Mouse (Mus musculus) midbrain, embryonic 11.5 days (tissue): Measurements from ENCODE around the gene U2af1. TPM values are rescaled to one million over a fixed set of nuclear protein-coding genes. Genes with fewer than 3 reads are reported as not detected.

ENCODE experiments used
- ATAC-seq: fragments of 200-750 bp; cut with Nextera tagmentation; 2 replicates; pipeline ENCODE4 v1.8.0; 2017; ENCODE audit warnings: moderate TSS enrichment, moderate library complexity; ENCODE audit not compliant: low FRiP score
- DNase-seq: peaks from one replicate; pipeline ENCODE4 v3.0.0; 2015; ENCODE audit warnings: low spot score; ENCODE audit errors: missing footprints
- H3K27ac ChIP-seq: fragments of 300-500 bp; sonication (generic); 2 replicates; pipeline ENCODE4 v1.5.1; 2014; ENCODE audit warnings: low read depth, low read length
- H3K27me3 ChIP-seq: fragments of 300-500 bp; sonication (generic); 2 replicates; pipeline ENCODE4 v1.6.1; 2014; ENCODE audit warnings: mild to moderate bottlenecking, low read length, moderate library complexity, mixed read lengths; ENCODE audit not compliant: control insufficient read depth, insufficient read depth
- H3K36me3 ChIP-seq: fragments of 300-500 bp; sonication (generic); 2 replicates; pipeline ENCODE4 v1.6.1; 2014; ENCODE audit warnings: mild to moderate bottlenecking, low read length, moderate library complexity, mixed read lengths; ENCODE audit not compliant: control insufficient read depth, insufficient read depth
- H3K4me1 ChIP-seq: fragments of 300-500 bp; sonication (generic); 2 replicates; pipeline ENCODE4 v1.6.1; 2014; ENCODE audit warnings: low read length; ENCODE audit not compliant: control insufficient read depth, insufficient read depth
- H3K4me2 ChIP-seq: fragments of 300-500 bp; sonication (generic); 2 replicates; pipeline ENCODE4 v1.6.1; 2014; ENCODE audit warnings: mild to moderate bottlenecking, moderate library complexity
- H3K4me3 ChIP-seq: fragments of 300-500 bp; sonication (generic); 2 replicates; pipeline ENCODE4 v1.5.1; 2014; ENCODE audit warnings: low read depth, low read length
- H3K9ac ChIP-seq: fragments of 300-500 bp; sonication (generic); 2 replicates; pipeline ENCODE4 v1.6.1; 2014; ENCODE audit warnings: low read length
- H3K9me3 ChIP-seq: fragments of 300-500 bp; sonication (generic); 2 replicates; pipeline ENCODE4 v1.6.1; 2016; ENCODE audit warnings: low read length; ENCODE audit not compliant: control insufficient read depth
- WGBS: fragments of 180-500 bp; shearing (Covaris S2); extraction: QIAGEN DNeasy Blood & Tissue Kit; methylation state at CpG from one replicate; pipeline ENCODE4 v1.1.7; 2014; 5-methylcytosine and 5-hydroxymethylcytosine counted together
- polyA plus RNA-seq: library from polyadenylated mRNA; unstranded; fragments of >200 nt; fragmentation: Nextera tagmentation; extraction: Ambion mirVana; gene quantifications from 2 replicates; pipeline ENCODE4 v1.2.1, GENCODE M21; 2014

The U2af1 gene
- polyA plus RNA-seq, 1 experiment from 2014 or later = 201 TPM

DNA sequence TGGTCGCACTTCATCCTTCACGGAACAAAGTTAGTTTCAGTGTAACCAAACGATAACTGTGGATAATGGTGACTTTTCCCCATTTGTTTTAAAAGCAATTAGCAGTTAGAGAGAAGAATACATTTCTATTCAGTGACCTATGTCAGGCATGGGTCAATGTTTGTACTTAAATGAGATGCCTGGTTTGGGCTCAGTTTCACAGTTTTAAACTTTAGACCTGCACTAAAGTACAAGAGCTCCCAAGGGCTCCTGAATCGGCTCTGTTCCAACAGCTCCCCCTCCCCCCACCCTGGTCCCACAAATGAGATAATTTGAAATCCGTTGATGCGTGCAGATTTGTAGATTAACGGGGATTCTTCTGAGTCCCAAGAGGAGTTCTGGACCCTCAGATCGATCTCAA, 13.0 kb upstream of the U2af1 start:
- 73% methylated on average over 8 of the region's 8 CpGs for WGBS
- Histone ChIP-seq H3K27me3 (no peaks in the 10 kb centered on the region), H3K4me3 (no peak overlapping the region), H3K4me1 (peaks cover 4% of the 10 kb centered on the region; the same call in 1 of the 2 replicates), H3K9me3 (no peaks in the 10 kb centered on the region), H3K27ac (no peak overlapping the region), H3K36me3 (no peaks in the 10 kb centered on the region), H3K9ac (no peak overlapping the region), H3K4me2 (no peak overlapping the region)
- no peak for ATAC-seq
- DNase-seq = no peak

DNA sequence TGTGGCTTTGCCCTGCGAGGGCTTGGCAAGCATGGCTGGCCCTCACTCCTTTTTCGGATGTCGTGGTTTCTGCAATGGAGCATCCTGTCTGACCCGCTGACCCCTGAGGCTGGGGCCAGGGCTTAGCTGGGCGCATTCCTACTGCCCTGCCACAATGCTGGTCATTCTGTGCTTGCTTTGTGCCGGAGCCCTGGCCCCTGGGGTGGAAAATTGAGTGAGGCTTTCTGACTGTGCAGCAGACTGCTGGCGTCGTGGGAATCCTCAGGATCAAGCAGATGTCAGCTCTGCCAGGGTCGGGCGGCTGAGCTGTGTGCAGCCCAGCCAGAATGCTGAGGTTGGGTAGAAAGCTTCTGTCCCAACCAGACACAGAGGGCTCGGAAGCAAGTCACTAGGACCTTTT, 11.5 kb upstream of the U2af1 start:
- Histone ChIP-seq H3K27ac (peak overlapping the region; percentile 7; the same call in 1 of the 2 replicates), H3K9me3 (no peaks in the 10 kb centered on the region), H3K27me3 (no peaks in the 10 kb centered on the region), H3K4me1 (peaks cover 4% of the 10 kb centered on the region; the same call in 1 of the 2 replicates), H3K4me2 (no peak overlapping the region), H3K36me3 (no peaks in the 10 kb centered on the region), H3K4me3 (no peak overlapping the region), H3K9ac (peak overlapping the region; percentile 9; the same call in 1 of the 2 replicates)
- DNase-seq = no peak
- WGBS = 12% methylated on average over 11 of the region's 11 CpGs
- no peak for ATAC-seq

DNA sequence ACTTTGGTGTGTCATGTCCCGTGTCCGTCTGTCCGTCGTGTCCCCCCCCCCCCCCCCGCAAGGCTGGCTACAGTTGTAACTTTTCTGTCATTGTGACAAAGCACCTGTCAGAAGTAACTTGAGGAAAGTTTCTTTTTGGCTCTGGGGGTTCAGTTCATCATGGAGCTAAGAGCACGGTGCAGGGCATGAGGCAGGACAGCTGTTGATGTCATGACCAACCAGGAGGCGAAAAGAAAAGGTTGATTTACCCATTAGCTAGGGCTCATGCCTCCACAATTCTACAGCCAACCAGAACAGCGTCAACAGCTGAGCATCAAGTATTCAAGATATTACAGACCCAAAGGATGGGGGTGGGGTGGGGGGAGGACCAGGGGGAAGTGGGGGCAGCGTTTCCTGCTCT, 9.6 kb upstream of the U2af1 start:
- Histone ChIP-seq H3K4me3 (no peak overlapping the region), H3K36me3 (no peaks in the 10 kb centered on the region), H3K4me2 (no peak overlapping the region), H3K4me1 (peaks cover 4% of the 10 kb centered on the region; the same call in 1 of the 2 replicates), H3K27ac (no peak overlapping the region), H3K9ac (no peak overlapping the region), H3K27me3 (no peaks in the 10 kb centered on the region), H3K9me3 (no peaks in the 10 kb centered on the region)
- no peak for DNase-seq
- whole genome bisulfite sequencing = 89% methylated on average over 9 of the region's 9 CpGs
- no peak for ATAC-seq

DNA sequence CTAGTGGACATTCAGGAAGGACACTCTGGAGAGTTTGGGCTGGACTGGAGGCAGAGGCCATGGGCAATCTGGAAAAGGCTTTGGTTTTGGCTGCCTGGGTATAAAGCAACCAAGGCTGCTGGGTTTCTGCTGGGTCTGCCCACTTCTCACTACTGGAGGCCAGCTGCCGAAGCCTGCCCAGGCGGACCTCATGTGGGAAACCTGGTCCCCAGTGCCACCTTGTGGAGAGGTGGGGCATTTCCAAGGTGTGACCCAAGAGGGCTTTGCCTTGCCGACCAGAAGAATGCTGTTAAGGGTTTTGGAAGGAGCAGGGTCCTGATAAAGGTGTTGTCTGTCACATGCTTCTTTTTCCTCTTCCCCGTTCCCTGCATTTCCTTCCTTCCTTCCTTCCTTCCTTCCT, 6.1 kb upstream of the U2af1 start:
- Histone ChIP-seq H3K4me3 (no peak overlapping the region), H3K4me2 (no peak overlapping the region), H3K9me3 (no peaks in the 10 kb centered on the region), H3K9ac (no peak overlapping the region), H3K4me1 (no peaks in the 10 kb centered on the region), H3K27me3 (no peaks in the 10 kb centered on the region), H3K27ac (no peak overlapping the region), H3K36me3 (no peaks in the 10 kb centered on the region)
- ATAC-seq = peak; percentile 52; the same call in 1 of the 2 replicates
- peak; percentile 94 for DNase-seq
- 12% methylated on average over 4 of the region's 4 CpGs for WGBS

DNA sequence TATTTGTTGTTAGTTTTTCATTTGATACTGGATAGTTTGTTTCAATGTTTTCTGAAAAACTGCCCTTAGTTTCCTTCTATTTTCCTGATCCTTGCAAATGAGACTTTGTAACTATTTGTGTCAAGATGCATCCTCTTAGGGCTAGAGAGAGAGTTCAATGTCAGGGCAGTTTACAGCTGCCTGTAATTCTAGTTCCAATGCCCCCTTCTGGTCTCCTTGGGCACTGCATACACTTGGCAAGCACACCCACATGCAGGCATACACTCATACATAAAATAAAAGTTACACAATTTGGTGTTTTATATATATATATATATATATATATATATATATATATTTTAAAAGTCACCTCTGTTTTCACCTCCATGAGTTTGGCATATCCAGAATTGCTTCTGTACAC, 4.2 kb upstream of the U2af1 start:
- no peak overlapping the region for H3K4me2 ChIP-seq
- no peak for DNase-seq
- H3K4me3 ChIP-seq = no peak overlapping the region
- H3K9me3 ChIP-seq = no peaks in the 10 kb centered on the region
- no peak overlapping the region for H3K27ac ChIP-seq
- no peak overlapping the region for H3K9ac ChIP-seq
- peaks cover 5% of the 10 kb centered on the region for H3K4me1 ChIP-seq
- H3K36me3 ChIP-seq = no peaks in the 10 kb centered on the region
- no peaks in the 10 kb centered on the region for H3K27me3 ChIP-seq
- ATAC-seq = no peak

DNA sequence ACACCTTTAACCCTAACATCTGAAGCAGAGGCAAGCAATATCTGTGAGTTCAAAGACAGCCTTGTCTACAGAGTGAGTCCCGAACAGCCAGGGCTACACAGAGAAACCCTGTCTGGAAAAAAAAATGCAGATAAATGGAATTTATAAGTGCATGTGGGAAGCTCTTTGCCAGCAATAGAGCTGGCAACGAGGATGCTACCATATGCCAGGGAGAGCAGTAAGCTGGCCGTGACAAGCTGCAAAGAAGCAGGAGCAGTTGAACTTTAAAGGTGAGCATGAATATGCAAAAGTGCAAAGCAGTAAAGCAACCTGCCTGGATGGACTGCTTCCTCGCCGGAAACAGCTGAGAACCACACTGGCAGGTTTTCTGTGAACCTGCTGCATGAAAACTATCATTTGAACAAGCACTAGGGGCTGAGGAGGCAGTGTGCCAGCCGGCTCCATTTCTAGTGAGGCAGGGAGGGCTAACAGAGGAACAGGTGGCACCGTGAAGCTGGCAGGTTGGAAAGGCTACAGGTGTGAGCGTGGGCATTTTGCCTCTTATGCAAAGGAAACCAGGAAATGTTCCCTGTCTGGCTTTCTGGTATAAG, 2.1 kb upstream of the U2af1 start:
- Histone ChIP-seq H3K9ac (no peak overlapping the region), H3K36me3 (no peaks in the 10 kb centered on the region), H3K9me3 (no peaks in the 10 kb centered on the region), H3K4me3 (no peak overlapping the region), H3K27ac (no peak overlapping the region), H3K27me3 (no peaks in the 10 kb centered on the region), H3K4me2 (no peak overlapping the region), H3K4me1 (peaks cover 11% of the 10 kb centered on the region)
- ATAC-seq (no peak), DNase-seq (no peak)
- WGBS = 81% methylated on average over 8 of the region's 8 CpGs

DNA sequence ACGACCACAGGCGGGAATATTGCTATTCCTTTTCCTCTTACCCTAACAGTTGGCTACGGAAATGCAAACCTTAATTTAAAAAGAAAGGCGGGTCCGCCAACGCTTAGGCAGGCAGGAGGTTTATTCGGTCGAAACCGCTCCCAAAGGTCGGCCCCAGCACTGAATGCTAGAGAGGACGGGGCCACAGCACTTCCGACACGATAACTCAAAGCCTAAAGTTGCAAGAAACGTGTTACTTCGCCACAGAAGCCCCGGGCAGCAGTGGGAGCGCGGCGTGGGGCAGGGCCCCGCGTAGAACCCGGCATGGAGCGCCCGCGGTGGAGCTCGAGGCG, 590 bp downstream of the U2af1 start:
- Histone ChIP-seq H3K36me3 (peaks cover 16% of the 10 kb centered on the region), H3K27me3 (no peaks in the 10 kb centered on the region), H3K4me2 (peak overlapping the region; percentile 74), H3K27ac (peak overlapping the region; percentile 67), H3K9me3 (no peaks in the 10 kb centered on the region), H3K4me3 (peak overlapping the region; percentile 76), H3K4me1 (peaks cover 11% of the 10 kb centered on the region), H3K9ac (peak overlapping the region; percentile 91)
- no peak for DNase-seq
- under 1% methylated on average over 27 of the region's 27 CpGs for WGBS
- no peak for ATAC-seq

DNA sequence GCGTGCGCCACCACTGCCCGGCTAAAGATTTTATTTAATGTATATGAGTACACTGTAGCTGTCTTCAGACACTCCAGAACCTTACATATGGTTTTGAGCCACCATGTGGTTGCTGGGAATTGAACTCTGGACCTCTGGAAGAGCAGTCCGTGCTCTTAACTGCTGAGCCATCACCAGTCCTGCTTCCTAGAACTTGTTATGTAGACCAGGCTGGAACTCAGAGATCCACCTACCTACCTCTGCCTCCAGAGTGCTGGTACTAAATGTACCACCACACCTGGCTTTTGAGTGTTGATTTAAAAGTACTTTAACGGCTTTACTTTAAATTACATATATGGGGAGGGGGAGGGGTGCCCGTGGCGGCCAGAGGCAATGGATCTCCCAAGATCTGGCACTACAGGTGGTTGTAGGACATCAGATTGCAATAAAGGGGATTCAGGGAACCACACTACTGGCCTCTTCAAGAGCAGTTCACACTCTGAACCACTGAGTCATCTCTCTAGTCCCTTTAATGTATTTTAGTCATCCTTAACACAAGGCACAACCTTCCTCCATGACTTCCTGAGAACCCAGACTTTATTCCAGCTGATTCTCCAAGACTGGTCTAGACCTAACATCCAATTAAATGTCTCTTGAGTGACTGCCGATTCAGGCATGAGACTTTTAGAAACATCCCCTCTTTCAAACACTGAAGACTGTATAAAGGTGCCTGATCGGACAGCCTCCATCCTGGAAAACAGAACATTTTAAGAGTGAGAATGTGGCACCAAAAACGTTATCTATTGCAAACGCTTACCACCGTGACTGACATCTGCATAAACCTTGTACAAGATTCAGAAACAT, 1.3 kb downstream of the U2af1 start:
- no peaks in the 10 kb centered on the region for H3K27me3 ChIP-seq
- DNase-seq = peak; percentile 79
- WGBS = 56% methylated on average over 12 of the region's 12 CpGs

DNA sequence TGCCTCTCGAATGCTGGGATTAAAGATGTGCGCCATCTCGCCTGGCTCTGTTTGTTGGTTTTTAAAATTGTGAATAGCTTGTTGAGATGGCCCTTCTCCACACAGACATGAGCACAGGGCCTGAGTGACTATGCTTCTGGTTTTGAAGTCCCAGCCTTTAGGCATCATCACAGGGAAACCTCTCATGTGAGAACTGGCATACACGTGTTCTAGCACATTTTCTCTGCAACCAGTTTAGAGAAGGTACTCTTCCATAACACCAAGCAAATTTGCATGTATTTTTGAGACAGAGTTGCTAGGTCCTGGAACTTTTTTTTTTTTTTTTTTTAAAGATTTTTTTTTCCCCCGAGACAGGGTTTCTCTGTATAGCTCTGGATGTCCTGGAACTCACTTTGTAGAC, 2.0 kb downstream of the U2af1 start:
- no peak overlapping the region for H3K4me2 ChIP-seq
- peaks cover 21% of the 10 kb centered on the region for H3K36me3 ChIP-seq
- H3K4me1 ChIP-seq = peaks cover 11% of the 10 kb centered on the region
- ATAC-seq (no peak), DNase-seq (peak; percentile 33)
- H3K27me3 ChIP-seq = no peaks in the 10 kb centered on the region
- 90% methylated on average over 5 of the region's 5 CpGs for WGBS
- no peak overlapping the region for H3K9ac ChIP-seq
- H3K27ac ChIP-seq = no peak overlapping the region
- no peak overlapping the region for H3K4me3 ChIP-seq
- H3K9me3 ChIP-seq = no peaks in the 10 kb centered on the region

More for the DNA sequence above, 1.3 kb downstream of the U2af1 start:
- Histone ChIP-seq H3K4me2 (peak overlapping the region; percentile 74), H3K9me3 (no peaks in the 10 kb centered on the region), H3K9ac (peak overlapping the region; percentile 91), H3K36me3 (peaks cover 16% of the 10 kb centered on the region), H3K4me3 (peak overlapping the region; percentile 76), H3K4me1 (peaks cover 11% of the 10 kb centered on the region), H3K27ac (no peak overlapping the region)
- ATAC-seq = no peak
